Mouse (Mus musculus): ENCODE measurements around the gene Il18r1. TPM values are rescaled to one million over a fixed set of nuclear protein-coding genes. Genes with fewer than 3 reads are reported as not detected.

Il18r1 gene
- total RNA-seq, 2 experiments from 2014 or later: not detected

Other genes starting within 250 kb of the Il18r1 start
- gene Il1r1, start 240.5 kb upstream of the Il18r1 start, total RNA-seq (2021): 1 to 10 TPM; 3.3 to 3.5 TPM
- gene Il1rl2, start 140.9 kb upstream of the Il18r1 start, total RNA-seq (2021): 1 to 10 TPM; 3.0 to 3.4 TPM
- gene Il1rl1, start 36.0 kb upstream of the Il18r1 start, total RNA-seq (2021): 1 to 10 TPM; 1.0 to 1.2 TPM
- gene Il18rap, start 49.8 kb downstream of the Il18r1 start, total RNA-seq (2021): under 1 TPM in 1 of 2 experiments, not detected in 1; 0.18 TPM
- gene Slc9a4, start 114.5 kb downstream of the Il18r1 start, total RNA-seq (2021): under 1 TPM; 0.11 to 0.21 TPM
- gene Slc9a2, start 215.0 kb downstream of the Il18r1 start, total RNA-seq (2021): 10 to 100 TPM; 19.5 to 20.8 TPM

Measured in gastrocnemius, postnatal 14 days (tissue).